Mouse (Mus musculus): ENCODE results near the gene Triap1.
"Not testable (repeated sequence)": the region's sequence is repeated elsewhere in the genome, so short reads cannot be mapped to it uniquely, and the experiment has no call there.

Triap1 gene

GRCm38 (mm10) chr5:115340577-115341313 lies at the start of gene Triap1, which contains the start of gene Gatc:
Gene Triap1 (plus strand): TSS chr5:115341225.
Gene Gatc (minus strand): TSS chr5:115341178.
- peak; percentile 86 for DNase-seq (ENCODE audit: low spot score)

GRCm38 (mm10) chr5:115294173-115294572 lies 46.9 kb upstream of the Triap1 start:
- no peak for DNase-seq (ENCODE audit: low spot score)

GRCm38 (mm10) chr5:115296347-115296746 lies 44.7 kb upstream of the Triap1 start:
- no peak for DNase-seq (ENCODE audit: low spot score)

- DNase-seq (ENCODE audit: low spot score), result no peak
Measured at GRCm38 (mm10) chr5:115300035-115300744, 40.8 kb upstream of the Triap1 start.

- DNase-seq (ENCODE audit: low spot score), result peak; percentile 97
Measured at GRCm38 (mm10) chr5:115300792-115301614, 40.0 kb upstream of the Triap1 start, which contains the start of gene Dynll1. Gene Dynll1 (minus strand): TSS chr5:115300999.

- no peak for DNase-seq (ENCODE audit: low spot score)
Measured at GRCm38 (mm10) chr5:115301615-115302014, 39.4 kb upstream of the Triap1 start.

GRCm38 (mm10) chr5:115302190-115302589 lies 38.8 kb upstream of the Triap1 start:
- not testable (repeated sequence) for DNase-seq (ENCODE audit: low spot score)

- DNase-seq (ENCODE audit: low spot score), result no peak
Measured at GRCm38 (mm10) chr5:115312354-115312753, 28.7 kb upstream of the Triap1 start.

- DNase-seq (ENCODE audit: low spot score), result no peak
Measured at GRCm38 (mm10) chr5:115312816-115313667, 28.0 kb upstream of the Triap1 start.

- DNase-seq (ENCODE audit: low spot score), result no peak
Measured at GRCm38 (mm10) chr5:115313668-115313943, 27.4 kb upstream of the Triap1 start.

GRCm38 (mm10) chr5:115316968-115317644 lies 23.9 kb upstream of the Triap1 start:
- no peak for DNase-seq (ENCODE audit: low spot score)

GRCm38 (mm10) chr5:115317645-115318328 lies 23.2 kb upstream of the Triap1 start:
- no peak for DNase-seq (ENCODE audit: low spot score)

GRCm38 (mm10) chr5:115319004-115319940 lies 21.8 kb upstream of the Triap1 start:
- DNase-seq (ENCODE audit: low spot score), result peak; percentile 31

- DNase-seq (ENCODE audit: low spot score), result peak; percentile 47
Measured at GRCm38 (mm10) chr5:115326256-115326831, 14.7 kb upstream of the Triap1 start.

GRCm38 (mm10) chr5:115326875-115327609 lies 14.0 kb upstream of the Triap1 start, which contains the start of gene Srsf9:
Gene Srsf9 (plus strand): TSS chr5:115327177.
- peak; percentile 88 for DNase-seq (ENCODE audit: low spot score)

- DNase-seq (ENCODE audit: low spot score), result peak; percentile 36
Measured at GRCm38 (mm10) chr5:115327610-115328548, 13.1 kb upstream of the Triap1 start.

GRCm38 (mm10) chr5:115330955-115331354 lies 10.1 kb upstream of the Triap1 start:
- no peak for DNase-seq (ENCODE audit: low spot score)

Measured in spleen, adult 12 weeks (tissue).